Mouse (Mus musculus): ENCODE results near the gene Rfc5.

GRCm38 (mm10) chr5:117380199-117380598 lies 8.6 kb downstream of the Rfc5 start:
- no peak for TF ChIP-seq CTCF (IDR thresholded peaks at IDR 0.05; ENCODE audit: low read depth)
- no peak for TF ChIP-seq EP300 (IDR thresholded peaks at IDR 0.05; ENCODE audit: low read depth)

Data from liver, postnatal 0 days (tissue).